Mouse (Mus musculus) liver, embryonic 14.5 days (tissue): ENCODE measurements around the gene Pfkfb4. TPM values are rescaled to one million over a fixed set of nuclear protein-coding genes. Genes with fewer than 3 reads are reported as not detected.

Source experiments
- ATAC-seq: fragments of 200-750 bp; cut with Nextera tagmentation; 2 replicates; pipeline ENCODE4 v1.8.0; 2017; ENCODE audit warnings: moderate number of reproducible peaks, mild to moderate bottlenecking, moderate library complexity; ENCODE audit not compliant: insufficient read depth
- DNase-seq, 3 experiments: peaks; one replicate each; pipeline ENCODE4 v3.0.0-alpha.2; 2012 to 2013; ENCODE audit warnings: low read depth in 3 of 3, low spot score in 3 of 3
- H3K27ac ChIP-seq: fragments of 300-500 bp; sonication (generic); 2 replicates; pipeline ENCODE4 v1.5.1; 2014; ENCODE audit warnings: moderate library complexity, mild to moderate bottlenecking, control low read depth, inconsistent platforms
- H3K27me3 ChIP-seq: fragments of 300-500 bp; sonication (generic); 2 replicates; pipeline ENCODE4 v1.6.1; 2014; ENCODE audit warnings: mild to moderate bottlenecking, low read length, moderate library complexity; ENCODE audit not compliant: control insufficient read depth, insufficient read depth
- H3K36me3 ChIP-seq: fragments of 300-500 bp; sonication (generic); replicated peaks from 2 replicates; pipeline ENCODE4 v1.6.1; 2014; ENCODE audit warnings: low read depth; ENCODE audit not compliant: control insufficient read depth, insufficient read depth
- H3K4me1 ChIP-seq, 2 experiments: fragments of 200-500 bp in 1 of 2; fragments of 300-500 bp in 1 of 2; sonication (generic) in 1 of 2; replicated peaks; 2 replicates each; pipeline ENCODE4 v1.6.1; 2012 to 2014; ENCODE audit warnings: antibody characterized with exemption in 1 of 2, inconsistent platforms in 1 of 2, low read length in 1 of 2; ENCODE audit not compliant: control insufficient read depth in 2 of 2, insufficient read depth in 2 of 2
- H3K4me2 ChIP-seq: fragments of 300-500 bp; sonication (generic); 2 replicates; pipeline ENCODE4 v1.6.1; 2014; ENCODE audit warnings: low read depth, mild to moderate bottlenecking, control low read depth, moderate library complexity
- H3K4me3 ChIP-seq, 2 experiments: fragments of 200-500 bp in 1 of 2; fragments of 300-500 bp in 1 of 2; sonication (generic) in 1 of 2; 2 replicates each; pipeline ENCODE4 v1.5.1; 2012 to 2014; ENCODE audit warnings: low read depth in 2 of 2, low read length in 2 of 2, mild to moderate bottlenecking in 2 of 2, control low read depth in 1 of 2, inconsistent platforms in 1 of 2, moderate library complexity in 1 of 2; ENCODE audit not compliant: insufficient read depth in 1 of 2
- H3K9ac ChIP-seq: fragments of 300-500 bp; sonication (generic); replicated peaks from 2 replicates; pipeline ENCODE4 v1.6.1; 2014; ENCODE audit warnings: mild to moderate bottlenecking, control low read depth, moderate library complexity
- H3K9me3 ChIP-seq: fragments of 300-500 bp; sonication (generic); 2 replicates; pipeline ENCODE4 v1.6.1; 2016; ENCODE audit warnings: low read length, mixed read lengths; ENCODE audit not compliant: control insufficient read depth
- CTCF ChIP-seq: IDR thresholded peaks from 2 replicates; pipeline ENCODE4 v1.5.1; 2016; ENCODE audit warnings: antibody characterized with exemption, low read depth, control low read depth
- EP300 ChIP-seq: IDR thresholded peaks from 2 replicates; pipeline ENCODE4 v1.6.1; 2016; ENCODE audit warnings: antibody characterized with exemption, low read depth
- WGBS: fragments of 180-500 bp; shearing (Covaris S2); extraction: QIAGEN DNeasy Blood & Tissue Kit; methylation state at CpG from one replicate; pipeline ENCODE4 v1.1.7; 2014; ENCODE audit not compliant: insufficient replicate concordance; 5-methylcytosine and 5-hydroxymethylcytosine counted together
- polyA plus RNA-seq, 2 experiments: library from polyadenylated mRNA; depleted of rRNA in 1 of 2; stranded (reverse) in 1 of 2; unstranded in 1 of 2; fragments of >200 nt; fragmentation: Nextera tagmentation in 1 of 2; extraction: Ambion mirVana in 1 of 2; gene quantifications; 2 replicates each; pipeline versions ENCODE4 v1.2.1 to v1.2.3; 2012 to 2014

The Pfkfb4 gene
- polyA plus RNA-seq, 2 experiments, result 1.9 to 2.1 TPM

DNA sequence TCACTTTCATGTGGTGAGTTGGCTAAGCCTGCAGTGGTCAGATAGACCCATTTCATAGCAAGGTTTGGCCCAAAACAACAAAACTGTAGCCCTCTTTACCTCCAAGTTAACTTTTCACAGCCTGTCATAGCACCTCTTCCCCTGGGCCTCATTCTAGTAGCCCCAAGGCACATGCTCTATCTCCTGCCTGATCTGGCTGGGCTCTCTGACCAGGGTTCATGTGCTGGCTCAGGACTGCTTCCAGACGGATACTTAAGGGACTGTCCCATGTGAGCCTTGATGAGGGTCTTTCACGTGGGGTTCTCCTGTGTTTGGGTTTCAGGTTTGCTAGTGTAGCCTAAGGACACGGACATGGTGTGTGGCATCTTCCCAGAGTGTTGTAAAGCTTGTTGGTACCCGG is 48.1 kb downstream of the Pfkfb4 start:
- no peaks in the 10 kb centered on the region for H3K9me3 ChIP-seq
- no peak overlapping the region for H3K4me3 ChIP-seq
- ATAC-seq (no peak), DNase-seq (no peak)
- H3K9ac ChIP-seq, result no peak overlapping the region
- no peak overlapping the region for H3K4me2 ChIP-seq
- 62% methylated on average over 4 of the region's 4 CpGs for WGBS
- H3K4me1 ChIP-seq, result peaks cover 2% of the 10 kb centered on the region in 2 experiments; a peak in 1 of 4 replicates
- no peaks in the 10 kb centered on the region for H3K36me3 ChIP-seq
- no peak for TF ChIP-seq EP300
- TF ChIP-seq CTCF, result no peak
- H3K27me3 ChIP-seq, result peaks cover 2% of the 10 kb centered on the region; the same call in 1 of the 2 replicates
- no peak overlapping the region for H3K27ac ChIP-seq

DNA sequence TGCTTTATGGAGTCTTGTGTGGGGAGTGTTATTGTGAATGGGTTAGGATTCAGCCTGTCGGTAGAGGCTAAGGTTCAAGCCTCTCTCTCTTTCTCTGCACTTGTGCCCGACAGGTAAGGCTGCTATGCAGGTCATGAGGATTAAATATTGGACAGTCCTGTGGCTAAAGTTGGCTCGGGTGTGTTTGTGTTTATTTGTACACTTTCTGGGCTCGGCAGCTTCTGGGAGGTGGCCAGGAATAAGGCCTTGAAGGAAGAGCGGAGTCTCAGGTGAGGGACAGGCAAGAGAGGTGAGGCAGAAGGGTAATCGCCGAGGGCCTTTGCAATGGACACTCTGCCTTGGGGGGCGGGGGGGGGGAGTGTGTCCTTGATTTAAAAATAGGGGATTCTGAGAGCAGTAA is 48.6 kb downstream of the Pfkfb4 start:
- H3K4me3 ChIP-seq, result no peak overlapping the region
- no peak for ATAC-seq
- no peak for DNase-seq

DNA sequence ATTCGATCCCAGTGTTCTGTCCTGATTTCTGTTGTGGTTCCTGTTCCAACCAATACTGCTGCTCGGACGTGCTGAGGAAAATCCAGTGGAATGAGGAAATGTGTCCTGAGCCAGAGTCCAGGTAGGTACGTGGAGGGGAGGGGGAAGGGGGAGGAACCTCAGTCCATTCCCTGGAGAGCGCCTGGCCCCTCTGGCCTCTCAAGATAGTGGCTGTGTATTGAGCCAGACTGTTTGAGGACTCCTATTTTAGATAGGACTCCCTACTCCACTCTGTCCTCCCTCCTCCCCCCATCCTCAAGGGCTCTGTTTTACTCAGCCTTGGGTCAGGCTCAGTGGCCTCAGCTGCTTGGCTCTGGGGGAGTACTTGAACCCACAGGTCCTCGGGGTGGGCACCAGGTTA is 49.3 kb downstream of the Pfkfb4 start:
- ATAC-seq, result no peak
- no peaks in the 10 kb centered on the region for H3K9me3 ChIP-seq
- H3K36me3 ChIP-seq, result no peaks in the 10 kb centered on the region
- 46% methylated on average over 6 of the region's 6 CpGs for WGBS
- H3K4me2 ChIP-seq, result no peak overlapping the region
- H3K4me1 ChIP-seq, result peaks cover 2% of the 10 kb centered on the region in 2 experiments; a peak in 1 of 4 replicates
- H3K27ac ChIP-seq, result no peak overlapping the region
- no peak for DNase-seq
- no peak for TF ChIP-seq CTCF
- TF ChIP-seq EP300, result no peak
- H3K4me3 ChIP-seq, result no peak overlapping the region
- H3K27me3 ChIP-seq, result peaks cover 2% of the 10 kb centered on the region; the same call in 1 of the 2 replicates
- no peak overlapping the region for H3K9ac ChIP-seq

More for the DNA sequence above, 48.6 kb downstream of the Pfkfb4 start:
- no peaks in the 10 kb centered on the region for H3K36me3 ChIP-seq
- no peak overlapping the region for H3K9ac ChIP-seq
- TF ChIP-seq CTCF, result no peak
- no peak for TF ChIP-seq EP300
- no peaks in the 10 kb centered on the region for H3K9me3 ChIP-seq
- H3K4me1 ChIP-seq, result peaks cover 2% of the 10 kb centered on the region in 2 experiments; a peak in 1 of 4 replicates
- H3K27me3 ChIP-seq, result peaks cover 2% of the 10 kb centered on the region; the same call in 1 of the 2 replicates
- H3K4me2 ChIP-seq, result no peak overlapping the region
- H3K27ac ChIP-seq, result no peak overlapping the region
- 69% methylated on average over 8 of the region's 8 CpGs for WGBS

DNA sequence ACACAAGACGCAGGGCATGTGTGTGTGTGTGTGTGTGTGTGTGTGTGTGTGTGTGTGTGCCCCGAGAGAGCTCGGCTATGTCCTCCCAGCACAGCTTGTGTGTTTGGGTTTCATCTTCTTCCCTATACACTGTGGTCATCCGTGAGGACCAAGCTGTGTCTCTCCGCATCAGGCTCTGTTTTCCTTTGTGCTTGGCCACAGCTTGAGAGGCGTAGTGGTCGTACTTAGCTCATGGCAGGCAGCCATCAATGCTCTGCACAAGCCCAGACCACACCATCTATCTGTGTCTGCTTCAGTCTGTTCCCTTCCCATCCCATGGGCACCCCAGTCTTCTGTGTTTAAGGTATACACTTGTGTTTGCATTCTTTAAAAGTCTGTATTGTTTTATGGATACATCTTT is 49.8 kb downstream of the Pfkfb4 start:
- H3K36me3 ChIP-seq, result no peaks in the 10 kb centered on the region
- TF ChIP-seq EP300 (no peak), CTCF (no peak)
- no peak overlapping the region for H3K9ac ChIP-seq
- H3K4me3 ChIP-seq, result no peak overlapping the region
- no peaks in the 10 kb centered on the region for H3K9me3 ChIP-seq
- no peak overlapping the region for H3K27ac ChIP-seq
- H3K4me1 ChIP-seq, result peaks cover 2% of the 10 kb centered on the region in 2 experiments; a peak in 1 of 4 replicates
- H3K27me3 ChIP-seq, result peaks cover 2% of the 10 kb centered on the region; the same call in 1 of the 2 replicates
- DNase-seq (no peak), ATAC-seq (no peak)
- 68% methylated on average over 7 of the region's 7 CpGs for WGBS
- H3K4me2 ChIP-seq, result no peak overlapping the region

DNA sequence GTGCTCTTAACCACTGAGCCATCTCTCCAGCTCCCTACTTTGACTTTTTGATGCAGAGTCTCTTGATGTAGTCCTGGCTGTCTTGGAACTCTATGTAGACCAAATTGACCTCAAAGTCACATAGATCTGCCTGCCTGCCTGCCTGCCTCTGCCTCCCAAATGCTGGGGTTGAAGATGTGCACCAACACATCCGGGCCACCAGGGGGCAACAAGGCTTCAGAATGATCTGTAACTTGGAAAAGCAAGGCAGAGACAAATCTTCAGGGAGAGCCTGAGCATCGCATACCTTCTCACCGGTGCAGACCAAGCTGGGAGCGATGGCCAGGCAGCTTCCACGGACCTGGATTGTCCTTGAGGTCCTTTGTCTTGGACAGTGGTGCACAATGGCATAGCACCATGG is 54.7 kb downstream of the Pfkfb4 start:
- WGBS, result 31% methylated on average over 5 of the region's 5 CpGs
- DNase-seq, result peak; percentile 30 to 46 (median 37)

More for the DNA sequence above, 54.7 kb downstream of the Pfkfb4 start:
- H3K27ac ChIP-seq, result no peak overlapping the region
- no peak overlapping the region for H3K4me3 ChIP-seq
- H3K36me3 ChIP-seq, result no peaks in the 10 kb centered on the region
- TF ChIP-seq EP300 (no peak), CTCF (peak; percentile 94)
- no peak overlapping the region for H3K9ac ChIP-seq
- no peak for ATAC-seq
- H3K4me2 ChIP-seq, result no peak overlapping the region
- H3K9me3 ChIP-seq, result no peaks in the 10 kb centered on the region
- no peaks in the 10 kb centered on the region for H3K4me1 ChIP-seq
- no peaks in the 10 kb centered on the region for H3K27me3 ChIP-seq
